Mouse (Mus musculus) spleen, postnatal 0 days (tissue): ENCODE results near the gene Dalrd3. TPM values are rescaled to one million over a fixed set of nuclear protein-coding genes. Genes with fewer than 3 reads are reported as not detected.

ENCODE experiments used
- microRNA counts: library from miRNA; unstranded; fragments of <30 nt; microRNA quantifications from one replicate; lab custom pipeline; 2015
- polyA plus RNA-seq: library from polyadenylated mRNA; unstranded; fragments of >200 nt; fragmentation: Nextera tagmentation; extraction: Ambion mirVana; gene quantifications from 2 replicates; pipeline ENCODE4 v1.2.1, GENCODE M21; 2015

The Dalrd3 gene
- polyA plus RNA-seq = 41.3 and 48.5 TPM in 2 replicates

DNA sequence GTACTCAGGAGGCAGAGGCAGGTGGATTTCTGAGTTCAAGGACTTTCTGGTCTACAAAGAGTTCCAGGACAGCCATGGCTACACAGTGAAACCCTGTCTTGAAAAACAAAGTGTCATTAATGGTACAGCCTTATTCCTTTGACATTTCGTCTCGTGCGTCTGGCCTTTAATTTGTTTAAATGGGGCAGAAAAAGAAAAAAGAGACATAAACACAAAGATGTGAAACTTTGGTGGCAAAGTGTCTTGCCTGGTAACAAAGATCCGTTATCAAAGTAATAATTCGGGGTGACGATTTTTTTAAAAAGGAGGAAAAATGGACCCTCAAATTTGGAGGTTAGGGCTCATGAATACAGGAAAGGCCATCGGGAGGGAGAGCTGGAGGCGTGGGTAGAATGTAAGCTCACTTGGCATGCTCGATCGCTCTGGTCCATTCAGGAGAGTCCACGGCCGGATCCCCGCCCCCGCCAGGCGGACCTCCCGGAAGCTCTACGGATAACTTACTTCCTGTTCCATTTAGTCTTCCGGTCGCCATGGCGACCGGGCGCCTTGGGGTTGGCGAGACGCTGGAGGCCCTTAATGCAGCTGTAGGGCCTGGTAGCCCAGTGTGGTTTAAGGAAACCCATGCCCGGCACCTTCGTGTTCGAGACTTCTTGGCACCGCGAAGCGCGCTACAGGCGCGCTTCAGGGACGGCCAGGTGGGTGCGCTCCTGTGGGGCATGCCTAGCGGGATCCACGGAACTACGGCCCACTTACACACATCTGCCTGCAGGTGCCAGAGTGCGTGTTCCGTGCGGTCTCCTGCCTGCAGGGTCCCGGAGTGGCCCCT lies at the start of gene Dalrd3:
TSS of gene Dalrd3 (plus strand) at position 506 of the 826 bp plus-strand sequence.

GRCm38 (mm10) chr9:108560227-108560841 lies 9.4 kb upstream of the Dalrd3 start, which contains the start of gene Impdh2:
Impdh2 (plus strand) TSS chr9:108560286.

GRCm38 (mm10) chr9:108566815-108567776 lies 2.6 kb upstream of the Dalrd3 start, which contains the start of gene Ndufaf3:
Ndufaf3 (minus strand) TSS chr9:108567434.

GRCm38 (mm10) chr9:108578545-108579343 lies 9.1 kb downstream of the Dalrd3 start, which contains the start of gene Wdr6:
Wdr6 (minus strand) TSS chr9:108578739.

DNA sequence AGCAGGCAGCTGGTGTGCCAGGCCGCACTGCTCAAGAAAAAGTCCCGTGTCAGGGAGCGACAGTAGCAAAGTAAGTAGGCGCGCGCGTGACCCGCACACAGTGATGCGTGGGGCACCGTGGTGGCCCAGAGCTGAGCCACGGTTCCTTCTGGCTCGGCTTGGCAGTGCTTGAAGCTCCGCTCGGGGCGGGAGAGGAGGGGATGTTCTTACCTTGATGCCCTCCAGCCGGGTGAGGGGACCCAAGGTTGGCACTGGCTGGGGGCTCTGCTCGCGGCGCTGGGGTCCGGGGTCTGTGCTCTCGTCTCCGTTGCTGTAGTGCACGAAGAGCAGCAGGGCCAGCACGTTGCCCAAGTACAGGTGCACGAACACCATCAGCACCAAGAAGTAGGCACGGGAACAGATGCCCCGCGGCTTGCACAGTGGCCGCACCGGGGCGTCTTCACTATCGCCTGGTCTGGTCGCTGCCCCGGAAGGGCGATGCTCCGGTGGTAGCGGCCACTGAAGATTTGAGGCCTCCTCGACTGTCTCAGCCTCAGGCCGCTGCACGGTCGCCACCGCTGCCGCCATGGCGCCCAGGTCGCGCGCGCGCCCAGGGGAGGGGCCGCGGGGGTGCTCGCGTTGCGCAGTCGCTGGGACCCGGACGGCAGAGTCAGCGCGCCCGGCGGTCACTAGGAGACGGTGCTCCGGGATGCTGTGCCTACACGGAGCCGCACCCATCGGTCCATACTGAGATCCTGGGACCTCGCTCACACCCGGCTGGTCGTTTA lies 27.5 kb downstream of the Dalrd3 start, which contains the start of gene P4htm:
TSS of gene P4htm (minus strand) at position 670 of the 767 bp plus-strand sequence.

MicroRNA genes within 50 kb of the gene (microRNA counts, 519-probe panel; counts per million panel counts)
- microRNA mmu-miR-191 (lab: Ali Mortazavi, UCI) = 7,075 counts per million, percentile 66 among the panel's probes with 10 or more counts
- microRNA mmu-miR-425 (lab: Ali Mortazavi, UCI) = 6,148 counts per million, percentile 51 among the panel's probes with 10 or more counts

Other genes starting within 250 kb of the Dalrd3 start
- 5,787 and 6,504 TPM in 2 replicates for gene Gpx1, start 231.0 kb upstream of the Dalrd3 start, polyA plus RNA-seq
- gene Usp4, start 222.0 kb upstream of the Dalrd3 start, polyA plus RNA-seq = 61.2 and 62.7 TPM in 2 replicates
- 0.54 and 0.85 TPM in 2 replicates for gene 1700102P08Rik, start 177.1 kb upstream of the Dalrd3 start, polyA plus RNA-seq
- 0.32 and 0.34 TPM in 2 replicates for gene Ccdc36, start 141.4 kb upstream of the Dalrd3 start, polyA plus RNA-seq
- gene BC048562, start 133.4 kb upstream of the Dalrd3 start, polyA plus RNA-seq = not detected in 2 replicates
- gene Ccdc71, start 109.4 kb upstream of the Dalrd3 start, polyA plus RNA-seq = 20.1 and 25.2 TPM in 2 replicates
- gene Klhdc8b, start 108.3 kb upstream of the Dalrd3 start, polyA plus RNA-seq = 16.0 and 20.4 TPM in 2 replicates
- gene Lamb2, start 90.2 kb upstream of the Dalrd3 start, polyA plus RNA-seq = 8.5 and 13.8 TPM in 2 replicates
- 26.9 and 32.9 TPM in 2 replicates for gene Usp19, start 79.3 kb upstream of the Dalrd3 start, polyA plus RNA-seq
- 66.4 and 70.2 TPM in 2 replicates for gene Qars, start 62.2 kb upstream of the Dalrd3 start, polyA plus RNA-seq
- gene Qrich1, start 53.1 kb upstream of the Dalrd3 start, polyA plus RNA-seq = 44.9 and 46.3 TPM in 2 replicates
- 133 and 142 TPM in 2 replicates for gene Impdh2, start 9.6 kb upstream of the Dalrd3 start, polyA plus RNA-seq
- 35.2 and 36.8 TPM in 2 replicates for gene Ndufaf3, start 2.5 kb upstream of the Dalrd3 start, polyA plus RNA-seq
- 14.2 and 15.7 TPM in 2 replicates for gene Wdr6, start 8.9 kb downstream of the Dalrd3 start, polyA plus RNA-seq
- 1.7 and 2.4 TPM in 2 replicates for gene P4htm, start 27.8 kb downstream of the Dalrd3 start, polyA plus RNA-seq
- 29.6 and 33.5 TPM in 2 replicates for gene Arih2, start 79.5 kb downstream of the Dalrd3 start, polyA plus RNA-seq
- 30.9 and 34.3 TPM in 2 replicates for gene Slc25a20, start 92.2 kb downstream of the Dalrd3 start, polyA plus RNA-seq
- gene Prkar2a, start 119.4 kb downstream of the Dalrd3 start, polyA plus RNA-seq = 5.9 and 8.6 TPM in 2 replicates
- 16.3 and 19.8 TPM in 2 replicates for gene Ip6k2, start 213.9 kb downstream of the Dalrd3 start, polyA plus RNA-seq
- 7.3 and 7.6 TPM in 2 replicates for gene Nckipsd, start 238.5 kb downstream of the Dalrd3 start, polyA plus RNA-seq